Mouse (Mus musculus): ENCODE measurements around the gene Meox2.
"Not testable (repeated sequence)": the region's sequence is repeated elsewhere in the genome, so short reads cannot be mapped to it uniquely, and the experiment has no call there.

The Meox2 gene
- long read RNA-seq, experiment 1: 0 reads
- long read RNA-seq, experiment 2: 0 reads

DNA sequence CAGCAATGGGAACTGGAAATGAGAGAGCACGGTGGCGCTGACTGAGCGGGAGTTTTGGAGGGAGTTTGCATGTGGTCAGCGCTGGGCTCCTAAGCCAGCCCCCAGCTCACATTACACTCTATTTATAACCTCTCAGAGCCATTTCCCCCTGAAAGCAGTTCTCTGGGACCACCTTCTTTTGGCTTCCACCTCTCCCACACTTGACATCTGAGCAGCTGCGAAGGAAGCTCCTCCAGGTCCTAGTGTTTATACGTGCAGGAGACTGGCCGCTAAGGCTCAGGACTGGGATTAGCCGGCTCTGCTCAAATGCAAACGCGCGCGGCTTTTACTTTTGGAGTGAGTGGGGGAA is at the start of gene Meox2:
Gene Meox2 (plus strand): TSS at position 151 of the 349 bp plus-strand sequence.
- intact Hi-C loops (cut with DNase I): no loop called here

DNA sequence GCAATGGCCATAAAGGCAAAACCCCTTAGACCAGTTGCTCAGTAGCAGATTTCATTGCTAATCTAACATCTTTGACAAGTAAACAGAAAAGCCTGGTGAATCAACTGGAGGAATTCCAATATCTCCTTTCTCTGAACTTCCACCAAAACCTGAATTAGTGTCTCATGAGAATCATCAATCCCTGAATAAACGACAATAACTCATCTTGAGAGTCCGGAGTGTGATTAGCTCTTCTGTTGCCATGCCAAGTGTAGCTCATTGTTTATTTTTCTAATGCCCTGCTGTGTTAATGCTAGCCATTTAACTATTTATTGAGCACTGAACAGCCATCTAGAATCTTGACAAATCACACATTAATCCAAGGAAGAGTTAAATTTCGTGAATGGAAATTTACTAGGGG is 35.7 kb upstream of the Meox2 start:
- intact Hi-C loops (cut with DNase I): loop anchor here (10.0 kb wide), 1 partner anchor 382 kb away; no protein-coding TSS in a partner anchor

DNA sequence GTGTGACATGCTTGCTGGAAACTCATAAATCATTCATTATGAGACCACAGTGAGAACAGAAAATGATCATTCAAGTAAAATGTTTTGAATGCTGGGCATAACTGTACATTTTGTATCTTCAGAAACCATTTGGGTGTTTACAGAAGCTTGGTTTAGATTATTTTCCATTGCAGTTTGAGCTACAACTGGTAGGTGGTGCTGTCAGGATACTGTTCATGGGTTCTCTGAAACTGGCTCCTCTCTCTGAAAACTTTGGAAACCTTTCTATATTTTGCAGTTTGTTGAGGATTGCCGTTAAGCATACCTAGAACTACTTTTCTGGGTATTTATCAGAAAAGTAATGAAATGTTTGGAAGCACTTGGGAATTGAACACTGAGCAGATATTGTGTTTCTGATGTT is 31.0 kb upstream of the Meox2 start:
- intact Hi-C loops (cut with DNase I): loop anchor here (5.0 to 10.0 kb wide), 2 partner anchors 105 to 377 kb away; no protein-coding TSS in a partner anchor

DNA sequence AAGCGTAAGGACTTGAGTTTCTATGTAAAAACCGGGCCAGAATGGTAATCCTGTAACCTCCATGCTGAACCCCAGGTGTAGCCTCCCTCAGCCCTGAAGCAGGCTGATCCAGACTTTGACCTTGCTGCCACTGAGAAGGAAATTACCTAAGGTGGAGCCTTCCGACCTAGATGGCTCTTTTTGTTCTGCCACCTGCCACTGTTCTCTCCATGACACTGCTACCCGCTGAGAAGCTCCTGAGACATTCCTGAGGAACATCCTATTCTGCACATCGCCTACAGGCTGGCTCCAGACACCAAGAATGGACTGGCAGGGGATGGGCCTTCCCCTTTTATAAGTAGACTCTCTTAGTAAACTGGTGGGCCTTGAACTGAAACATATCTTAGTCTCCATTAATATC is 28.3 kb upstream of the Meox2 start:
- intact Hi-C loops (cut with DNase I): not testable (repeated sequence)

DNA sequence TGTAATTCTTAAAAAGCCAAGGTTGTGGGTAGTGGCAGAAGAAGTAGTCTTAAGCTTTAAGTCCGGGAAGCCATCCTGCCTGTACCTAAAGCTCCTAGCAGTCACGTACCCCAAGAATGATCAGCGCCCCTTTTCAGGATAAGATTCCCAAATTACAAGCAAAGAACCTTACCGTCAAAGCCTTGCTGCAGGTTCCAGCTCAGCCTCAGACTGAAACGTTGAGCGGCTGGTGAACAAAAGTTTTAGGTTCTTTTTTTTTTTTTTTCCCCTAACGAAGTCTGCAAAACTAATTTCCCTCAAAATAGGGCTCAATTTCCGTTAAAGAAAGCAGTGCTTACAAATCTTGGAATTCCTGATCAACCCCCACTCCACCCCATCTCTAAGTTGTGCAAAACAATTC is 1.8 kb upstream of the Meox2 start:
- intact Hi-C loops (cut with DNase I): no loop called here

DNA sequence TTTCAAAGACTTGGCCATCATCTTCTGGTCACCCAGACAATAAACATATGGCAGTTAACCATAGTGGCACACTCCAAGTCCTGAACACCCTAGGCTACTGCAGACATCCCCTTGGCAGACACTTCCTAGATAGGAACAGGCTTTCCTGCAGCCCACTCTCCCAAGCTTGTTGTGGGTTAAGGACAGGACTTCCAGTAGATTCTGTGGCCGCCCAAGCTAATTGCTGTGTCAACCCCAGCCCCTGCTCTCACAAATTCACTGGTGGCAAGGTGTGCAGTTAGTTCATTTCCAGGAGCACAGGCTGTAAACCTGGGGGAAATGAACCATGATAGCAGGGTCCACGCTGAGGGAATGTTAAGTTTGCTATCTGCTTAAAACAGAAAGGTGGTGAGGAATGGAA is 1.2 kb upstream of the Meox2 start:
- intact Hi-C loops (cut with DNase I): no loop called here

DNA sequence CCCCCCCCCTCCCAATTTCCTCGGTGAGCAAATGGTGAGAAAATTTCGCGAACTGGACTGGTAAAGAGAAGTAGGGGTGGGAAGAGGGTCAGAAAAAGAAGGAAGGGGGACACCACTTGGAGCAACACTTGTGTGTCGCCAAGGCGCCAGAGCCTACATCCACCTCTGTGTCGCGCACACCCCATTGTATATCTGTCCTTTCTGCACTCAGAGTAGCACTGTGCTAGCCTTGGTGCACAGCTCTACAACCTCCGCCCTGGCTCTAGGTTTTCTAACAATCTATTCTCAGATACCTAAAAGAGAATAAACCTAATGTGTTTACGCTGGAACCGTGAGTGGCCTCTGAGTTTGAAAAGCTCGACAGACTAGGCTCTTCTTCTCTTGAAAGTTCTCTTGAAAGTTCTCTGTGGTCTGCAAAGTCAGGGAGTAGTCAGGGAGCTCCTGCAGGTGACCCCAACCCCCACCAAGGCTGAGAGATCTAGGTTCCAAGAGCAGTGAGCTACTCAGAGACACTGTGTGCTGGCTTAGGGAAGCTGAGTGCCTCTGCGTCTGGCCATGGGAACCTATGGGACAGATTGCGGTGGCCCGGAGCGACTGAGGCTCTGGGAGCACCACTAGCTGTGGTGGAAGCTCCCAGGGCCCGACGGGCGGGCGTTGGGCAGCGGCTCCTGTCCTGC is 489 bp upstream of the Meox2 start:
- intact Hi-C loops (cut with DNase I): no loop called here

DNA sequence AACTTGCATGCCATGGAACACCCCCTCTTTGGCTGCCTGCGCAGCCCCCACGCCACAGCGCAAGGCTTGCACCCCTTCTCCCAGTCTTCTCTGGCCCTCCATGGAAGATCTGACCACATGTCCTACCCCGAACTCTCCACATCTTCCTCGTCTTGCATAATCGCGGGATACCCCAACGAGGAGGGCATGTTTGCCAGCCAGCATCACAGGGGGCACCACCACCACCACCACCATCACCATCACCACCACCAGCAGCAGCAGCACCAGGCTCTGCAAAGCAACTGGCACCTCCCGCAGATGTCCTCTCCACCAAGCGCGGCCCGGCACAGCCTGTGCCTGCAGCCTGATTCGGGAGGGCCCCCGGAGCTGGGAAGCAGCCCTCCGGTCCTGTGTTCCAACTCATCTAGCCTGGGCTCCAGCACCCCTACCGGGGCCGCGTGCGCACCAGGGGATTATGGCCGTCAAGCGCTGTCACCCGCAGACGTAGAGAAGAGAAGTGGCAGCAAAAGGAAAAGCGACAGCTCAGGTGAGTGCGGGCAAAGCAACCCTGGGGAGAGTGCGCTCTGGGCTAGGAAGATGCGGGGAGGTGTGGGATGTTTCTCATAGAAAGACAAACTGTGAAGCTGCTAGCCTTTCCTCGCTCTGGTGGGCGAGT is 606 bp downstream of the Meox2 start:
- intact Hi-C loops (cut with DNase I): no loop called here

DNA sequence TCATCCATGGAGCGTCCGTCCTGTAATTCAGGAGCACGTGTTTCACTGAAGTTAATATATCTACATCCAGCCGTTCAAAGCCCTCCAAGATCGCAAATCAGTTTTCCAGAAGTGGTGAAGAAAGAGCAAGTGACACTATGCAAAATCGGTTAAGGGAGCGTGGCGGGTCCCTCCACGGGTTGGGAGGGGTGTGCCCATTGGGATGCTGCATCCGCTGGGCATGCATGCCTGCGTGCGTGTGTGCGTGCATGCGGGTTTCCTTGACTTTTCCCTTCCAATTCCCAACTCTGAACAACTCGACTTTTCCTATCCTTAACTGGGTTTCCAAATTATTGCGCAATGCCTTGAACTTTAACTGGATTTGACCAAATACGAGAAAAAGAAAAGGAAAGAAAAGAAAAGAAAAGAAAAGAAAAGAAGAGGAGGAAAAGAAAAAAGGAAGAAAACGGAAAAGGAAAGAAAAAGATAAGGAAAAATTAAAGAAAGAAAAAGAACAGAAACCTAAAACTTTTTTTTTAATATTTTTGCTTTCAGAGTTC is 1.2 kb downstream of the Meox2 start:
- intact Hi-C loops (cut with DNase I): no loop called here

DNA sequence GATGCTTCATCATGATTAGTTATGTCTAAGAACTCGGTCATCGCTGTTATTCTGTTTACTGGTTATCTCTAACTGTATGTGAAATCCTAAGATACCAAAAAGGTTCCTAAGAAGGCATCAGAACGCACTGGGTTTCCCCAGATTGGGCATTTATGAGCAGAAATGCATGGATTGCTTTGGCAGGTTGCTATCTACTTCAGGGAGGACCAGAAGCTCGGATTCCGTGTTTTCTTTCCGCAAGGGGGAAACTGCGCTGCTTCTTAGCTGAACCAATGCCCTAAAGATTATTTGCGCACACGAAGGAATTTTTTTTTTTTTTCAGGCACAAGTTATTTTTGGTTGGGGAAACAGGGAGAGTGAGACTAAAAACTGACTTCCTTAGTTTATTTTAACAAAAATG is 2.6 kb downstream of the Meox2 start:
- intact Hi-C loops (cut with DNase I): no loop called here

DNA sequence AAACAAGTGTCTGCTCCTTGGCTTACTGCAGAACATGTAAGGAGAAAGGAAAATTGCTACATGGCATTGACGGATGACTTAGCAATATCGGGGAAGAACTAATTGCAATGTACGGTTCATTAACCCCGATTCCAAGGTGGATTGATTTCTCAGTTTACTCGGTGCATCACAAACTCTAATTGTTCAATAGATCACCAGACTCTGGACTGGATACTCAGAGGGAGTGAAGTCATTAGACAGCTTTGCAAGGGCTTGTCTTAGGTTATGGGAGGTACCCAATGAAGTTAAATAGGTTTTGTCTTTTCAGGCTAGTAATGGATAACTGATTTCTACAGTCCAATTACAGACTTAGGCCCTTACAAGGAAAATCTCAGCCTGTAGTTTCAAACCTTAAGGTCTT is 10.9 kb downstream of the Meox2 start:
- intact Hi-C loops (cut with DNase I): no loop called here

DNA sequence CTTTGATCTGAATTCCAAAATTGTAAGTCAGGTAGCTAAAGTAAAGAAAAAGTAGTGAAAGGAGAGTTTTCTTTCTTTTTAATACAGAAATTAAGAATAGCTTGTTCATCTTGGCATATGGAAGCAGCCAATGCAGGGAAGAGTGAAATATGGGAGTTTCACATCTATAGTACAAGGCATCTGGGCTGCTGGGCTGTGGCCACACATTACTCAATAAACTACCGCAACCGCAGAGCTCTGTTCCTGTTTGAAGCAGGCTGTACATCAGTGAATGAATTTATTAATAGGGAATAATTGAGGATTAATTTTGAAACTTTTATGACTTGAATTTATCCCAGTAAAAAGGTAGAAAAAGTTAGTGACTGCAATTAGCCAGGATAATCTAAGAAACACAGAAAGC is 15.4 kb downstream of the Meox2 start:
- intact Hi-C loops (cut with DNase I): no loop called here

DNA sequence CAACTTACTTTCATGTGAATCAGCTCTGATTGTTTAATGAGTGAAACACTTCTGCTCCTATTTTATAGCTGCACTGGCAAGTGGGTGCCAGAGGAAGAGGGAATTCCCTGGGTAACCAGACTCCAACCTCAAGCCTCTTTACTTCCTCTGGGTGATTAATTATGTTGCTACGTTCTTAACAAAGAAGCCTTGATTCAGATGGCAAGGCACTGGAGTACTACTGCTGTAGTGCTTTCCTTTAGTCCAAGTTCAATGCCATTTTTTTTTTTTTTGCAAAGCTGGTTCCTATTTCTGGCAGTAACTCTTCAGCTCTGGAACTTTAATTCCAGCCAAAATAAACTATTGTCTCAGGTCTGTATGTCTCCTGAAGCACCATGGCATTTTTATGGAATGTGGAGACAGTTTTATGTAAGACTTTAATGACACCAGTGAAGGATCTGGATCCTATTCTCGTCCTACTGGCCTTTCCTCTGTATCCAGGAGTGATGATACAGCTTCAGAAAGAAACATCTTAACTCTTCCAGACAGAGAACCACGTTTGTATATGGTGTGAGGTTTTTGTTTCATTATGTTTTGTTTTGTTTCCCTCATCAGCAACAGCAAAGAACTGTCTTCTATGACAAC is 33.9 kb downstream of the Meox2 start:
- intact Hi-C loops (cut with DNase I): no loop called here

DNA sequence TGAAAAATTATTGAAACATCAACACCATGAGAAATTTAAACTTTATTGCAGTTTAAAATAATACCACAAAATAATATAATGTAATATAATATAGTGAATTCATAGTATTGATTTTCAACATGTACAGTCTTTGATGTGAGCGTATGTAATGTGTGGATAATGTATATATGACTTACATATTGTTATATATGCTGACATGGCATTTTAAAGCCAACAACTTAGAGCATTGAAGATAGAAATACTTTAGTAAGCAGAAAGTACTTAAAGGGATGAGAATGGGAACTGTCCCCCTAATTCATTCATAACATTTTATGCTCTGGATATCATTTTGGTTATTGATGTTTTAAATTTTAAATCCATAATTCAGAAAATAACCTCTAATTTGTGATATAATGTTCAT is 35.5 kb downstream of the Meox2 start:
- intact Hi-C loops (cut with DNase I): no loop called here

DNA sequence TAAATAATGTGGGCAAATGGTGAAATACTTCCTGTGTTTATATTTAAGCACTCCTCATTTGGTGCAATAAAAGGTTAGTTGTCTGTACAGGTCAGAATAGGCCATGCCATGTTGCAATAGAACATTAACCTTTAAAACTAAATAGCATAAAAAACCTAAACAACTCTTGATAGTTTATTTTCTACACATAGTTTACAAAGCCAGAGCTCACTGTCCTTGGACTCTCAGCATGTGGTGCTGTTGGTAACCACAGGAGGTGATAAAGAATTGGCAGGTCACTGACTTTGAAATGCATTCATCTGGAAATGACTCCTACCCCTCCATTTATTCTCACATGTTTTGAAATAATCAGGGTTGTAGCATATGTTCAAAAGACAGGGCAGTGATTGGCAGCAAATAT is 59.4 kb downstream of the Meox2 start:
- intact Hi-C loops (cut with DNase I): no loop called here

DNA sequence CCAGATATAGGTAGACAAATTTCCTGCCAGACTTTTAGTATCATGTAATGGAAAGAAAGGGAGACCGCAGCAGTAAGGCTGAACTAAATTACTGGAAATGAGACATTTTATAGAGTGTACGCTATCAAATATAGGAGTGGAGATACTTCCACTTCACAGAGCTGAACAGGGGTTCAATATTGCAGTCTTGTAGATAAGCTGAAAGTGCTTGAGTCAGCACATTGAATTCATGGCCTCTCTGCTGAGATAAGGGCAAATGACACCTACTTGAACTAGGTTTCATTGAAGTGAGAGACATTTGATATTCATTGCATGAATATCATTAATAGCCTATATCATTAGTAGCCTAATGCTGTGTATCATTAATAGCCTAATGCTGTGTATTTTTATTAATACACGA is 65.0 kb downstream of the Meox2 start:
- intact Hi-C loops (cut with DNase I): no loop called here

DNA sequence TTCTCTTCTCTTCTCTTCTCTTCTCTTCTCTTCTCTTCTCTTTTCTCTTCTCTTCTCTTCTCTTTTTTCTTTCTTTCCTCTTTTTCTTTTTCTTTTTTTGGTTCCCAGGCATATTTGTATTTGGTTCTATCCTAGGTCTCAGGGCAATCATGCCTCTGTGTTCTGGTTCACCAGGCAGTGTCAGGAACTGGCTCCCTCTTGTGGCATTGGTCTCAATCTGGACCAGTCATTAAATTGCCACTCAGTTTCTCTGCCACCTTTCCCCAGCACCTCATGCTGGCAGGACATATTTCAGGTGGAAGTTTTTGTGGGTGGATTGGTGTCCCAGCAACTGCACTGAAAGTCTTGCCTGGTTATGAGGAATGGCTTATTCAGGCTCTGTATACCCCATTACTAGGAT is 75.3 kb downstream of the Meox2 start:
- intact Hi-C loops (cut with DNase I): loop anchor here (5.0 kb wide), 2 partner anchors 106 to 471 kb away; no protein-coding TSS in a partner anchor

DNA sequence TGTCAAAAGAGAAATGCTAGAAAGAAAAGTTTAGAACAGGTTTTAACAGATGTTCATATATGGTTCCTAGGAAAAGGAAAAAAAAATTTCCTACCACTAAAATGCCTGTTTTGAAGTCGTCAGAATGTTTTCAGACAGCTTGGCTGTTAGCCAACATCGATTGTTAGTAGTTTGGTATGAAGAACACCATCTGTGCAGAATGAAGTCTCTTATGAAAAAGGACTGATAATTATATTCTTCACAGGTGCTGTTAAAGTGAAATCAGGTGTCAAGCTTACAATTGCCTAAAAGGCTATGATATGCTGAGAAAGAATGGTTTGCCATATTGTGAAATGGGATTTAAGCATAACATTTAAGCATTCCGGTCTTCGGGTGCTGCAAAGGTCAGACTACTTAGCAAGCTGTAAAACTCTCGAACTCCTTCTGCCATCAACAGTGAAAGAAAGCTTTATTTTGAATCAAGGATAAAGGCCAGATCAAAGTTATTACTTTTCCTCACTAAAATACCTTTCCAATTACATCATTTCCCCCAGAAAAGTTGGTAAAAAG is 80.7 kb downstream of the Meox2 start:
- intact Hi-C loops (cut with DNase I): no loop called here
